Mouse (Mus musculus) spleen, adult 2 months (tissue): ENCODE data around the gene Vmn2r24. TPM values are rescaled to one million over a fixed set of nuclear protein-coding genes. Genes with fewer than 3 reads are reported as not detected.
"Not testable (repeated sequence)": the region's sequence is repeated elsewhere in the genome, so short reads cannot be mapped to it uniquely, and the experiment has no call there.

ENCODE experiments used
- DNase-seq, 2 experiments: peaks; one replicate each; pipeline versions ENCODE4 v3.0.0 to v3.0.0-alpha.2; 2012 to 2021; ENCODE audit warnings: low spot score in 2 of 2, low read depth in 1 of 2
- H3K27ac ChIP-seq: fragments of 200-500 bp; 2 replicates; pipeline ENCODE4 v1.5.1; 2012; ENCODE audit warnings: low read length, inconsistent platforms; ENCODE audit not compliant: insufficient read depth
- H3K27me3 ChIP-seq: fragments of 200-500 bp; 2 replicates; pipeline ENCODE4 v1.6.1; 2012; ENCODE audit warnings: mild to moderate bottlenecking, moderate library complexity, low read length, inconsistent platforms; ENCODE audit not compliant: control insufficient read depth, insufficient read depth
- H3K36me3 ChIP-seq: fragments of 200-500 bp; 2 replicates; pipeline ENCODE4 v1.6.1; 2012; ENCODE audit warnings: mild to moderate bottlenecking, low read length, inconsistent platforms; ENCODE audit not compliant: control insufficient read depth, insufficient read depth
- H3K4me1 ChIP-seq: fragments of 200-500 bp; 2 replicates; pipeline ENCODE4 v1.6.1; 2011; ENCODE audit warnings: inconsistent platforms; ENCODE audit not compliant: control insufficient read depth, insufficient read depth, insufficient read length
- H3K4me3 ChIP-seq: fragments of 200-500 bp; 2 replicates; pipeline ENCODE4 v1.5.1; 2011; ENCODE audit warnings: mild to moderate bottlenecking, inconsistent platforms; ENCODE audit not compliant: insufficient read depth, insufficient read length; ENCODE audit errors: extremely low read depth
- CTCF ChIP-seq: fragments of 200-500 bp; IDR thresholded peaks from 2 replicates; pipeline ENCODE4 v1.5.1; 2011; ENCODE audit warnings: mild to moderate bottlenecking, inconsistent platforms; ENCODE audit not compliant: insufficient read depth, insufficient read length, insufficient replicate concordance; ENCODE audit errors: extremely low read depth
- POLR2A ChIP-seq: fragments of 200-500 bp; IDR thresholded peaks from 2 replicates; pipeline ENCODE4 v1.6.1; 2011; ENCODE audit warnings: low read depth, low read length, inconsistent platforms
- WGBS: fragments of 180-500 bp; shearing (Covaris S2); methylation state at CpG from one replicate; pipeline ENCODE4 v1.1.7; 2018; 5-methylcytosine and 5-hydroxymethylcytosine counted together
- polyA plus RNA-seq: library from polyadenylated mRNA; depleted of rRNA; stranded (reverse); fragments of >200 nt; gene quantifications from 2 replicates; pipeline ENCODE4 v1.2.3, GENCODE M21; 2012; rRNA removed

Gene Vmn2r24
- not detected in 2 replicates for polyA plus RNA-seq

GRCm38 (mm10) chr6:123778579-123778978, at the start of gene Vmn2r24:
Vmn2r24 (plus strand) TSS chr6:123778879.
- Histone ChIP-seq H3K27me3 (no peaks in the 10 kb centered on the region), H3K27ac (no peak within 1 kb of the TSS), H3K4me3 (no peak within 1 kb of the TSS), H3K36me3 (no peaks in the 10 kb centered on the region), H3K4me1 (no peaks in the 10 kb centered on the region)
- DNase-seq: no peak
- 81% methylated on average over 1 of the region's 1 CpGs for WGBS
- TF ChIP-seq POLR2A (no peak), CTCF (no peak)

DNA sequence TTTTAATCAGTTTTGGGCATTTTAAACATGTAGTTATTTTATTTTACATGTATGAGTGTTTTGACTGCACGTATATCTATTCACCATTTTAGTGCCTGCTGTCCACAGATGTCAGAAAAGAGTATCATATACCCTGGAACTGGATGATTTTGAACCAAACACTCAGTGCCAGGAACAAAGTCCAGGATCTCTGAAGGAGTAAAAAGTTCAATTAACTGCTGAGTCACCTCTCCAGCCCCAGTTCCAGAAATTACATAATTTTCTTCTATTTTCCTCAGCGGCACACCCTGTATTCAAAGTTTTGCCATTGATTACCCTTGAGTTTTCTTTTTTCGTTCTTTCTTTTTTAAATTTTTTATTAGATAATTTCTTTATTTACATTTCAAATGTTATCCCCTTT, 8.6 kb upstream of the Vmn2r24 start:
- WGBS: 80% methylated on average over 3 of the region's 3 CpGs

DNA sequence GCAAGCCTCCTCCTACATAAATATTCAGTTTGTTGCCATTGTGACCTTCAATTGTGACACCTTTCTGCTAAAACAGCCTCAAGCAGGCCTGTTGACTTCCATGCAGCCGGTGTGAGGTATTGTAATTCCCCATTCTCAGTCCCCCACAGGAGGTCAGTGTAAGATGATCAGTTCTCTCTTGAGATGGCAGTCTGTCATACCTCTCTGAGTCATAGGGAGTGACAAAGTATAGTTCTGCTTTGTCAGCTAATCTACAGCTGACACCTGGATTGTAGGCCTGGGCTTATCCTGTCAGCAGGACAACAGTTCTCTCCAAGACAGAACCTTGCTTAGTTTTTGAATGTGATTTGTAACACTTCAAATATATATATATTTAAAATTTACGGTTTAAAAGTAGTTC, 6.2 kb downstream of the Vmn2r24 start:
- H3K27ac ChIP-seq: no peak overlapping the region
- DNase-seq: no peak
- TF ChIP-seq CTCF (no peak), POLR2A (no peak)
- no peaks in the 10 kb centered on the region for H3K27me3 ChIP-seq
- WGBS: 61% methylated on average over 2 of the region's 2 CpGs
- no peak overlapping the region for H3K4me3 ChIP-seq
- H3K36me3 ChIP-seq: no peaks in the 10 kb centered on the region
- H3K4me1 ChIP-seq: no peaks in the 10 kb centered on the region

More for the DNA sequence above, 8.6 kb upstream of the Vmn2r24 start:
- H3K36me3 ChIP-seq: no peaks in the 10 kb centered on the region
- H3K4me3 ChIP-seq: no peak overlapping the region
- no peaks in the 10 kb centered on the region for H3K4me1 ChIP-seq
- DNase-seq: no peak
- H3K27me3 ChIP-seq: no peaks in the 10 kb centered on the region
- TF ChIP-seq CTCF (no peak), POLR2A (no peak)
- H3K27ac ChIP-seq: no peak overlapping the region

DNA sequence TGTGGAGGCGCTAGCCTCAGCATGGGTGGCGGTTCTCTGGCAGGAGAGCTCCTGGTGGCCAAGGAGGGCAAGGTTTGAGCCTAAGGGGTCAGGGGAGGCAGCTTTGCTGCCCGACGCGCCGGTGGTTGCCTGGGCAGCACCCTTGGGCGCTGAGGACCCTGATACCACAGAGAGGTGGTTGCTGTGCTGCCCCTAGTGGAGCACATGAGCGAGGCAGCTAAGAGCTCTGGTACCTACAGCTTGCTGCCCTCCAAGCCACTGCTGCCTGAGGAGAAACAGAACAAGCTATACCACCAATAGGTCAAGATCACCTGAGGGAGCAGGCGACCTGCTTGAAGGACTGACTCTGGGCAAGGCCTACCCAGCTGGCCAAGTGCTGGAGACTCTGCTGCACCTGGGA, 15.1 kb downstream of the Vmn2r24 start:
- H3K27ac ChIP-seq: no peak overlapping the region
- no peak overlapping the region for H3K4me3 ChIP-seq
- H3K27me3 ChIP-seq: no peaks in the 10 kb centered on the region
- DNase-seq: no peak
- no peaks in the 10 kb centered on the region for H3K36me3 ChIP-seq
- no peaks in the 10 kb centered on the region for H3K4me1 ChIP-seq
- 57% methylated on average over 9 of the region's 9 CpGs for WGBS
- TF ChIP-seq CTCF (no peak), POLR2A (no peak)

DNA sequence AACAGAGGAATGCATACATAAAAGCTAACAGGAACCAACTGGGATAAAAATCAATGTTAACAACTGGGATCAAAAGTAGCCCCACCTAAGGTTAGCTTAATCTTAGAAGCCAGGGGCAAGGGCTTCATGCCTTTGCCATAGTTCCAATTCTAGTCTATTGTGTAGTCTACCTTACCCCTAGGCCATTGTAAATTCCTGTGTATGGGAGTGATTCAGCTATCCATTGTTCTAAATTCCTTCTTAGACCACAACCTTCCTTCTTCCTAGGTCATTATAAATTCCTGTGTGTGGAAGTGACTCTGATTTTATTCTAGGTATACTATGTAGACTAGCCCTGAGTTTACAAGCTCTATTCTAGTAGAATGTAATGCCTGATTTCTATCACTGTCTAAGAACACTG, 31.6 kb downstream of the Vmn2r24 start:
- H3K4me3 ChIP-seq, H3K36me3 ChIP-seq, H3K4me1 ChIP-seq, DNase-seq, H3K27me3 ChIP-seq, H3K27ac ChIP-seq: not testable (repeated sequence)

DNA sequence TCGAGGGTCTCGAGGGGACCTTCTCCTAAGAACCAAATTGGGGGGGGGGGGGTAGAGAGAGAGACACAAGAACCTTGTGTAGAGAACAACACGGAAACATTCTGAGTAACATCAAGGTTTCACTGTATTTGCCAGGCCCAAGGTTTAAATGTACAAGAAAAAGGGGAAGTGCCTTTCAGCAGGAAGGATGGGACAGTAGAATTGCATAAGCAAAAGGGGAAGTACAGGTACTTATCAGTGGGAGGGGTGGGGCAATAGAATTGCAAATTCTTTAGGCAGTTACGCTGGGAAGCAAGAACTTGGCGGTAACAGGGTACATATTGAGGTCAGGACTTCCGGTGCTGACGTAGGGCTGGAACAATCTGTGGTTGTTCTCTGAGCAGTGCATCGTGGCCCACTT, 41.3 kb downstream of the Vmn2r24 start:
- no peaks in the 10 kb centered on the region for H3K36me3 ChIP-seq
- no peak overlapping the region for H3K27ac ChIP-seq
- DNase-seq: no peak
- H3K27me3 ChIP-seq: no peaks in the 10 kb centered on the region
- H3K4me3 ChIP-seq: no peak overlapping the region
- no peak for TF ChIP-seq POLR2A
- no peaks in the 10 kb centered on the region for H3K4me1 ChIP-seq
- 81% methylated on average over 8 of the region's 8 CpGs for WGBS

DNA sequence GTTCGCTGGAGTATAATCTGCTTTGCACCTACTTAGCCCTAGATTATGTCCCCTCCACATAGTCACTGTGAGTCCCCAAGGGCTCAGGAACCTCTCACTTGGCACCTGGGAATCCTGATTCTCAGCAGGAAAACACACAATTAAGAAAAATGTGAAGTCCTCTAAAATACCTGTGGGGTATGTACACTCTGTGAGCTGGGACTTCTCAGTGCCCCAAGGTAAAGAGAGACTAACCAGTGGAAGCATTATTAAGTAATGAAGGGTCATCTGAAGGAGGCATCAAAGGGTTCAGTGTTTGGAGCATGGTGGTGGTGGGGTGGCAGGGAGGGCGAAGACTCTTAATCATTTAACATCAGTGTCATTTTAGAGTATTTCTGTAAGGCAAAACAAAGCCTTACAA, 74.7 kb downstream of the Vmn2r24 start, which contains the start of gene Vmn2r25:
Gene Vmn2r25 (minus strand): TSS at position 101 of the 400 bp plus-strand sequence.
- not testable (repeated sequence) for DNase-seq, H3K27me3 ChIP-seq, H3K4me3 ChIP-seq, H3K36me3 ChIP-seq, H3K4me1 ChIP-seq, H3K27ac ChIP-seq
- 59% methylated on average over 1 of the region's 2 CpGs for WGBS

Other genes with a start within 250 kb of the Vmn2r24 start
- not detected in 2 replicates for gene Vmn2r21, start 245.5 kb upstream of the Vmn2r24 start, polyA plus RNA-seq
- not detected in 2 replicates for gene Vmn2r22, start 128.2 kb upstream of the Vmn2r24 start, polyA plus RNA-seq
- not detected in 2 replicates for gene Vmn2r23, start 76.2 kb upstream of the Vmn2r24 start, polyA plus RNA-seq
- not detected in 2 replicates for gene Vmn2r25, start 74.6 kb downstream of the Vmn2r24 start, polyA plus RNA-seq
- gene Vmn2r26, start 245.7 kb downstream of the Vmn2r24 start, polyA plus RNA-seq: not detected in 2 replicates